Mouse (Mus musculus) spleen, postnatal 14 days (tissue): ENCODE measurements around the gene Atp4a.

Experiments used
- DNase-seq, 2 experiments: peaks; one replicate each; pipeline ENCODE4 v3.0.0; 2021 to 2022; ENCODE audit warnings: low spot score in 2 of 2

Atp4a gene

DNA sequence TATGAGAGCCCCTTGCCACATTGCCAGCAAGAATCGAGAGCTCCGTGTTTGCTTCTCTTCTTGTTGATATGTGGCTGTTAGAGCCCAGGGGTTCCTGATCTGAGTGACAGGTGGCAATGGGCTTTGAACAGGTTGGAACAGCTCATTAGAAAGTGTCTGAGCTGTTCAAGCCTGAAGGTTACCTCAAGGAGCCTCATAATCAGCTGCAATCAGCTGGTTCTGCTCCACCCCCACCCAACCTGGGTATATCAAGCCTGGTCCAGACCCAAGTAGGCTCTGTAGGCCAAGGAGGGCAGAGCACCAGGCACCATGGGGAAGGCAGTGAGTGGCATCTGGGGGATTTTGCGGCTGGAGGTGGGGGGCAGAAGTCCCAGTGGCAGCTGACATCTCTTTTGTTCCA is at the start of gene Atp4a:
Atp4a (plus strand) TSS at position 268 of the 400 bp plus-strand sequence.
- no peak for DNase-seq

DNA sequence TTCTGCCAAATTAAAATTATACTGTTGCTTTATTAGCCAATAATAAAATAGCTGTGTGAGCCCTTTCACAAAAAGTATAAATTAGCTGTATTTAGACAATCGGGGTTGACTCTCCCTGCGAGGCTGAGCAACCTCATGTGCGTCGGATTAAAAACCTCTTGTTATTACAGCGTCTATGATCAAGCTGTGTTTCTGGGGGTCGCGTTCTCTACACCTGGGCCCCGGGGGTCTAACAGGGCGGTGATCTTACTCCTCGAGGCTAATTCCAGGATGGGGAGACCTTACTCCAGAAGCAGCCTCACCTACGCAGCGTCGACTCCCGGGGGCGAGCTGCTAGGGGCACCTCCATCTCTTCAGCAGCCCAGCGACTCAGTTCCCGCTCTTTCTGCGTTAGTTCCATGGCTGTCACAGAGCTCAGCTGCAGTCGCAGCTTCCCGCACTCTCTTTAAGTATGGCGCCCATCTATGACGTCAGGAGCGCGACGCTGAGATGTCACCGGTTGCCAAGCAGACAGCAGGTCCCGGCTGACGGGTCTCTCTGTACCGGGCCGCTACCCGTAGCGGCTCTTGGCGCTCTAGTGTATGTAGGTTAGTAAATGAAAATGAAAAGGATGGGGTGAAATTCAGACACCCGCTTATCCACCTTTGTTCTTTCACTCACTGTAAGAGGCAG is 47.3 kb upstream of the Atp4a start, which contains the start of gene Haus5:
Haus5 (minus strand) TSS at position 466 of the 672 bp plus-strand sequence.
- peak; percentile 84 to 93 for DNase-seq

DNA sequence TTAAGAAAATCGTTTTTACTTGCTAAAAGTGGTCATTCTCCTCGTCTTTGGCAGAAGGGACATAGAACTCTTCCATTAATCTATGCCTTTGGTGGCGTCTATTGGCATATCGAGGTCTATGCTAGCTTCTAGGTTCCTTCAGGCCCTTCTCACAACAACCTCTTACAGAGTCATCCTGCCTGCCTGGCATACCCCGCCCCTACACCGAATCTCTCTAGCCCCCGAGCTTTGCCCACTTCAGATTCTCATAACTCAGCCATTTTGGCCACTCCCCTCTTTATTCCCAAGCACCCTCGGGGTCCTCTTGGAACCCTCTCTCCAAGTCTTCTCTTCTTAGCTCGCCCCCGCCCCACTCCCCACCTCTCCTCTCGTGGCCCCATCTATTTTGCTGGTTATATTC is 46.7 kb upstream of the Atp4a start:
- DNase-seq: no peak

DNA sequence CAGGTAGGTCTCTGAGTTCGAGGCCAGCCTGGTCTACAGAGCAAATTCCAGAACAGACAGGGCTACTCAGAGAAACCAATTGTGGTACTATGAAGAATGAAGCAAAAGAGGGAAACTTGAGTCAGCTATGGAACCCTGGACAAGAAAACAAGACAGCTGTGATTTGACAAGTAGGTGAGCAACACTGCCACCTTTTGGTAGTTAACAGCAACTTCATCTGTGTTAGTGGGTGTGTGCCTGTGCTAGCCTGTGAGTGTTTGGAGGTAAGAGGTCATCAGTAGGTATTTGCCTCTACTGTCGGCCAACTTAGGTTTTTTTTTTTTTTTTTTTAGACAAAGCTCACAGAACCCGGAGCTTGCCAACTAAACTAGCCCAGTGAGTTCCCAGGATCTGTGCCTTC is 42.8 kb upstream of the Atp4a start:
- DNase-seq: no peak

DNA sequence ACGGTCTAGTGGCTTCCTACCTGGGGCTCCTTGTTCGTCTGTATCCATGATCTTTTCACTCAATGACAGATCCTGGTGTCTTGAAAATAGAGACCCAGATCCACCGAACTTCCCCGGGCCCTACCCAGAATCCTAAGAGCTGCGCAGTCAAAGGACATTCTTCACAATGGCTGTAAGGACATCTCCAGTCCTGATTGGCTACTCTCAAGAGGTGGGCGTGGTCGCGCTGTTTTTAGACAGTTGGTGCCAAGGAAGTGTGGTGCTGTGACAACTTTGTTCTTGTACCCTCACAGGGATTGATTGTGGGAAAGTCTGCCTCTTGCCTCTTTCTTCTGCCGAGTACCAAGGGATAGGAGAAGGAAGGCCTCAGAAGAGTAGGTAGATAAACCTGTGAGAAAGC is 40.5 kb upstream of the Atp4a start, which contains the start of gene Pmis2:
Pmis2 (minus strand) TSS at position 126 of the 400 bp plus-strand sequence.
- no peak for DNase-seq

DNA sequence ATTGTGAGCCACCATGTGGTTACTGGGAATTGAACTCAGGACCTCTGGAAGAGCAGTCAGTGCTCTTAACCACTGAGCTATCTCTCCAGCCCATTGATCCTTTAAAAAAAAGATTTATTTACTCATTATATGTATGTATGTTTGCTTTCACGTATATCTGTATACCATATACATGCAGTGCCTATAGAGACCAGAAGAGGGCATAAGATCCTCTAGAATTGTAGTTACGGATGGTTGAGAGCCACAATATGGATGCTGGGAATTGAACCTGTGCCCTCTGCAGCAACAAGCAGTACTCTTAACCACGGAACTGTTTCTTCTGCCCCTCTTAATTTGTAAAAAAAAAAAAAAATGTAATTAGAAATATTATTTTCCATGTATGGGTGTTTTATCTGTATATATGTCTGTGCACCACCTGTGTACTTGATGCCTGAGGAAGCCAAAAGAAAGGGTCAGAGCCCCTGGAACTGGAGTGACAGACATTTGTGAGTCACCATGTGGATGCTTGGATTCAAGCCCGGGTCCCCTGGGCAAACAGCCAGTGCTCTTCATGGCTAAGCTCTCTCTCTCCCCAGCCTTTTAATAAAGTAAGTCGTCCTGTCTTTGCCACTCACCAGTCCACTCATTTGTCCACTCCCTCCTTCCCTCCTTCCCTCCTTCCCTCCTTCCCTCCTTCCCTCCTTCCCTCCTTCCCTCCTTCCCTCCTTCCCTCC is 33.6 kb upstream of the Atp4a start:
- no peak for DNase-seq

DNA sequence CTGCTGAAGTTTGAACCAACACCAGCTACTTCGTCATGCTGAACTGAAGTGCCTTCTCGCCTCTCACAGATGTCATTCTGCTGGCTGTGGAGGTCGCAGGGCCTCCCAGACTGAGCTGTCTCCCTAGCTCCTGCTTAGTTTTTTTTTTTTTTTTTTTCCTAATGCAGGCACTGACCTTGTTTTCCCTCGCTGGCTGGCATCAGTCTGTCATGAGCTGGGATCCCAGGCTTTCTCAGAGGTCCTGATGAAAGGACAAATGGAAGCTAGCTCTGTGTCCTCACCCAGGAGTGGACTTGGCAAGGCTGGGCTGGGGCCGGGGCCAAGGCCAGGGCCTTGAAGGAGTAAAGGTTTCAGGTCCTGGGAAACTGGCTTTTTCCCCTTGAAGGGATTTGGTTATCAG is 30.1 kb upstream of the Atp4a start:
- DNase-seq: no peak

DNA sequence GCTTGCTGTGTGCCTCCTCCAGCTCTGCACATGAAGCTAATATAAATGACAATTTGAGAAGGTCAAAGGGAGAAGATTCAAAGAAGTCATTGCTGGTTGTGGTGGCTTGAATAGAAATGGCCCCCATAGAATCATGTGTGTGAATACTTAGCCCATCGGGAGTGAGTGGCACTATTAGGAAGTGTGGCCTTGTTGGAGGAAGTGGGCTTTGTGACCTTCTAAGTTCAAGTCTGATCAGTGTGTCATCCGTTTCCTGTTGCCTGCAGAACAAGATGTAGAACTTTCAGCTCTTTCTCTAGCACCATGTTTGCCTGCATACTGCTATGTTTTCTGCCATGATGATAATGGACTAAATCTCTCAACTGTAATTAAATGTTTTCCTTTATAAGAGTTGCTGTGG is 28.6 kb upstream of the Atp4a start:
- no peak for DNase-seq

DNA sequence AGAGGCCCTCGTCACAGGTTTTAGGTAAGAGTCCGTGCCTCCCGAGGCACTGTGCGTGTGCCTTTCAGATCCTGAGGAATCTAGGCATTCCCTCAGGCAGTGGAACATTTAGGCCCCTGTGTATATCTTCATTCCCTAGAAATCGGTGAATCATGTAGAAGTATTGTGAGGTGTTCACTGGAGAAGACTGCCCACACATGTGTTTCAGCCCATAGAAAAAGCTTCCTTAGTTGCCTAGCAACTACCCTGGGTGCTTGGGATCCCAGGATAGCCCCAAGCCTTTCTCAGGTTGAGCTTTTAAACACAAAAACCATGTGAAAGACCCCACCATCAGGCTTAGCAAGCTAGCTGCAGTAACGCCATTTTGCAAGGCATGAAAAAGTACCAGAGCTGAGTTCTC is 23.7 kb upstream of the Atp4a start:
- no peak for DNase-seq

DNA sequence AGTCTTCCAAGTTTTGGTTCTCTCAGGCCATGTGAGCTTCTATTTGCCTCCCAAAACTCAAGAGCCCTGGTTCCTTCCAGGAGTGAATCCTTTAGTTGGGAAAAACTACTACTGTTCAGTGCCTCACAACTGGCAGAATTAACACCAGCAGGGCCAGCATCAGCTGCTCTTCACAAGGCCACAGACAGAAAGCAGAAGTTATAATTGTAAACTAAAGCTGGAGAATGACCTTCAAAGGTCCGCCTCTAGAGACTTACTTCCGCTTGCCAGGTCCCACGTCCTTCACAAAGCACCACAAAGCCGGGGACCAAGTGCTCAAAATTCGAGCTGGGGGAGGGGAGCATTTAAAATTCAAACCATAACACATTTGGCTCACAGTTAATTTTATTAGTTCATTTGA is 13.9 kb upstream of the Atp4a start:
- no peak for DNase-seq

DNA sequence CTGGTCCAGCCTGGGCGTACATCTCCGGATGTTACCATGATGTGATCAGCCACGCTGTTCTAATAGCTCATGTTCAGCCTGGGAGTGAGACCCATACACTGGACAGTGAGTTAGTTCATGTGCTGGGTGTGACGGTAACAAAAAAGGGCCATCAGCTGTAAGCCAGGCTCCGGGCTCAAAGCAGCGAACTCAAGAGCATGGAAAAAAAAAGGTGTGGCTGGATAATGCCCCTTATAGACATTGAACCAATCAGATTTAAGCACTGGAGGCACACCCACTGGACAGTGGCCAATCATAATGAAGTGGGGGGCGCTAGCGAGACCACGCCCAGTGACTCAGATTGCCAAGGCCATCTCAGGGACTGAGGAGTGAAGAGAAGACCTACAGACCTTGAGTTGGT is 13.4 kb upstream of the Atp4a start, which contains the start of gene 2200002J24Rik:
2200002J24Rik (plus strand) TSS at position 338 of the 400 bp plus-strand sequence.
- DNase-seq: no peak

DNA sequence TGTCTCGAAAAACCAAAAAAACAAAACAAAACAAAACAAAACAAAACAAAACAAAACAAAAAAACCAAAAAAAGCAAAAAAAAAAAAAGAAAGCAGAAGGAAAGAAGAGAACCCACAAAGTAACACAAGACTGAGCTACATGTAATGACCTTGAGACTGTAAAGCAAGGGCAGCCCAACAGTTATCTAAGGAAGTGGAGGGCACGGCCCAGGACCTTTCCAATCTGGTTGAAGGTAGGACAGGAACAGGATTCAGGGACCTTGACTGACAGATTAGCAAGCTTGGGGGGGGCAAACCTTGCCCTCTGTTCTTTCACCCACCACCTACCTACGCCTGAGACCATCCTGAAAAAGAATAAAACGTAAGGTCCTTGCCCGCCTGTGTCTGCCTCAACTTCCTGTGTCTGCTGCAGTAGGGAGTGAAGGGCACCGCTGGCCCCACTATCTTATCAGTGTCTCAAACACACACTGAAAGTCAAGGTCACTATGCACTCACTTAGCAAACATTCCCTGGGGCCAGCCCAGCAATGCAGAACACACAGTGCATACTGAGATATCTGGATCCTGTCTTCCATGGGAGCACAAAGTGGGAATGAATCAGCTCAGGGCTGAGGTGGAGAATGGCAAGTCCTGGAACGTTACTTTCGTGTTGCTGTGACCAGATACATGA is 5.7 kb upstream of the Atp4a start:
- no peak for DNase-seq

DNA sequence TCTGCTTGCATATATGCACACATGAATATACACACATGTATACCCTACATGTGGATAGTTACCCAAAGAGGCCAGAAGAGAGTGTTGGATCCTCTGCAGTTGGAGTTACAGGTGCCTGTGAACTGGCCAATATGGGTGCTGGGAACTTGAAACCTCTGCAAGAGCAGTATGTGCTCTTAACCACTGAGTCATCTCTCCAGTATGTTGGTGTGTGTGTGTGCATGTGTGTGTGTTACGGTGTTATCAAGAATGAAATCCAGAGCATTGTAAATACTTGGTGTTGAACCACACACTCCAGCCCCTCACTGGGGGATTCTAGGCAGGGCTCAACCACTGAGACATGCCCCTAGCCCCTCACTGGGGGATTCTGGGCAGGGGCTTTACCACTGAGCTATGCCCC is 4.6 kb upstream of the Atp4a start:
- no peak for DNase-seq

DNA sequence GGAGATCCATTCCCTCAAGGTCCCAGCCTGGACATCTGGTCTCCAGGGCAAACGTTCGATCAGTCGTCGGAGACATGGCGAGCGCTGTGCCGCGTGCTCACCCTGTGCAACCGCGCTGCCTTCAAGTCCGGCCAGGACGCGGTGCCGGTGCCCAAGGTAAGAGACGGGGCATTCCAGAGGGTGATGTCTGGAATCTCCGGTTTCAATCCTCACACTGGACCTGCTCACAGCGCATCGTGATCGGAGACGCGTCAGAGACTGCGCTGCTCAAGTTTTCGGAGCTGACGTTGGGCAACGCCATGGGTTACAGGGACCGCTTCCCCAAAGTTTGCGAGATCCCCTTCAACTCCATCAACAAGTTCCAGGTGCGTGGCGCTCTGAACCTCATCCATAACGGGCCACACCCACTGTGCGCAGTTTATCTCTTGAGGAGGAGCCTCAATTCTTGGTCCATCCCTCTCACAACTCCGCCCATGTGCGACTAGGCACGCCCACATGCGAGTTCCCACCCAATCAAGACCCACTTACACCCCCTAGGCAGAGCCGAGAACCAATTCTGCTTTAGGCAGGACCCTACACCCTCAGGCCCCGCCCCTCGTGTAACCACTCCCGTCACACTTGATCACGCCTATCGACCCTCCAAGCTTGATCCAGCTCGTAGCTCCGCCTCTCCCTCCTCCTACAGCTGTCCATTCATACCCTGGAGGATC is 5.2 kb downstream of the Atp4a start:
- peak; percentile 54 to 68 for DNase-seq

DNA sequence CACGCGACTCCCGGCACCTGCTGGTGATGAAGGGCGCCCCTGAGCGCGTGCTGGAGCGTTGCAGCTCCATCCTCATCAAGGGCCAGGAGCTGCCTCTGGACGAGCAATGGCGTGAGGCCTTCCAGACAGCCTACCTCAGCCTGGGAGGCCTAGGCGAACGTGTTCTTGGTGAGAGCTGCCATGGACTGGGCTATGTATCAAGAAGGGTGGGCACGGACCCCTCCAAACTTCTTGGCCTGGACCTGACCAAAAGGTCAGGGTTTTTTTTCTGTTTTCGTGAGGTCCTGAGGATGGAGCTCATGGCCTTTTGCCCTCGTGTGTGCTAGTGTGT is 5.7 kb downstream of the Atp4a start:
- no peak for DNase-seq

DNA sequence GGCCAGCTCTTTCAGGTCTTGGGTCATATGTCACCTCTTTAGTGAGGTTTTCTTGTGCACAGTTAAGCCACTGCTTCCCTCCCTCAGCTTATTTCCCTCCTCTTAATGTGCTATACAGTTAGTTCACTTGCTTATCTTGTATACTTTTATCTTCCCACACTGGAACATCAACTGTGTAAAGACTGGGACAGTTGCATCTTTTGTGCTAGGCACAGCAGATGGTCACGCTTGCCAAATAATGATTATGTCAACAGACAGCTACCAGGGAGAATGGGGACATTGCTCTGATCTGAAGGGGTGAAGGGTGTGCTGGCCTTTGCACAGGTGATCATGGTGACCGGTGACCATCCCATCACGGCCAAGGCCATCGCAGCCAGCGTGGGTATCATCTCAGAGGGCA is 7.7 kb downstream of the Atp4a start:
- DNase-seq: no peak

DNA sequence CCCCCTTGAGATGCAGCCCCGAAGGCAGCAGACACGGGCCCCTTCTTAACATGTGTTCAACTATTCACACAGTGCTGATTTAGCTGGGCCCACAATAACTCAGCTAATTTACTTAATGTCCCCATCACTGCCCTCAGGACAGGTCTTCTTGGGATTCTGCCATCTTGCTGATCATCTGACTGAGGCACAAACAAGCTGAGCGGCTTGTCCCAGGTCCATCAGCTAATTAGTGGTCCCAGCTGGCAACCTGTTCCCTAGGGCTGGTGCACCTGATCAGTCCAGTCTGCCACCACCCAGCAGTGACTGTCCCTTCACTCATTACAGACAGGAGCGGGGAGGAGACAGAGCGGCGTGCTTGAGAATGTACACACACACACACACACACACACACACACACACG is 9.3 kb downstream of the Atp4a start:
- DNase-seq: no peak

DNA sequence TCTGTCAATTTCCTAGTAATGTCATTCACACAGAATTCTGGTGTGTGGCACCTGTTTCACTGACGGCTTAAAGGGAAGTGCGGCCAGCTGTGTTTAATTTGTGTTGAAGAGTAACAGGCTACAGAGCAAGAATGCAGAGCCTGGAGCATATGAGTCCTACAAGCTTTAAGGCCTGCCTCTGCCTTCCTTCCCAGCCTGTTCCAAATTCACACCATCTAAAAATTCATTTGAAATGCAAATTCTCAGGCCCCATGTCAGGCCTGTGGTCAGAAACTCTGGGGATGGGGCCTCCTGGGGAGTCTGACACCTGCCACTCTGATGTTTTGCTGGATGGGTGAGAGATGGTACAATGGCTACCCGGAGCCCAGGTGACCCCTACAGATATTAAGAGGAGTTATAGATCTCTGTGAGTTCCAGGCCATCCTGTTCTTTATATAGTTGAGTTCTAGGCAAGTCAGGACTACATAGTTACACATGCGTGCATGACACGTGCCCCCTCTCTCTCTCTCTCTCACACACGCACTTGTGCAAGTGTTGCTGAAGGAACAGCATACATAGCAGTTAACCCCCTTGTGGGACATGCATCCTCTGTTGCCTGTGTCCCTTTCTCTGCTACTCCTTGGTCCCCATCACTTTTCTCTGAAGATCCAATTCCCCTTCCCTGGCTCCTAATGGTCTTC is 11.4 kb downstream of the Atp4a start:
- no peak for DNase-seq

DNA sequence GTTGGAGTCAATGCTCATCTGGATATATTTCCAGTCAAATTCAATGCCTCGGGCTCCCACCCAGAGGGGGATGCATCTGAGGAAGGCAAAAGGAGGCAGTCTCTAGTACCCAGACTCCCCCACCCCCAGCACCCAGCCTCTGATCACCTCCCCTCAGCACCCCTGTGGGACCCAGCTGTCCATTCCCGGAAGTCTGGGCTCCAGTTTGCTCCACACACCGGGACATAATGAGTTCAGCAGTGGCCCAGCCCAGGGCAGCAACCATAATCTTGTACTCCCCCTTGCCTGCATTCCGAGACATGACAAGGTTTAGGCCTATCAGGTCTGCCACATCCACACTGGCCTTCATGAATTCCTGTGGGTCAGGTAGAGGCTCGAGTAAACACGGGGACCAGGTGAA is 16.2 kb downstream of the Atp4a start:
- DNase-seq: no peak

DNA sequence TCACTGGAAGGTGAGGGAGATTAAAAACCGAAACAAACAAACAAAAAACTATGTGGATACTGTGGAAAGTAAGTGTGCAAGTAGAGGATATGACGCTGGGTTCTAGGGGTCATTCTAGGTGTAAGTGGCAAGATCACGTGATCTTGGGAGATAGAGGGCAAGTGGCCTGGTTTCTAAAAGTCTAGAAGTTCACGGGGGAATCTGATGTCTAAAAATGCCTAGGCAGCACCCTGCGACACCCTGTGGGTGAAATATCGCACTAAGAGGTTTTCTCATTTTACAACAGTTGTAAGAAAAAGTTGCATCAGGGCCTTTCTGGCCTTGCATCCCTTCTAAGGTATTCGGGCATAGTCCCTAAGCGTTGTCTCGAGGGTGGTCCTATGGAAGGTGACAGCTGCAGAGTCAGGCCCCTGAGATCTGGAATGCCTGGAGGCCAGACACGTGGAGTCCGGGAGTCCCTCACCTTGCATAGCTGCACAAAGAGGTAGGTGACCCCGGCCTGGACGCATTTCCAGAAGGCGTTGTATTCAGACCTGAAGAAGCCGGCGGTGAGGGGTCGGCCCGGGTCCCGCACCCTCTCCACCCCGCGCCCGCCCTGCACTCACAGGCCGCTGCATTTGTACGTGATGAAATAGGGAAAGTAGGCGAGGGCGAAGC is 16.9 kb downstream of the Atp4a start:
- peak in 1 of 2 experiments; percentile 12 for DNase-seq

DNA sequence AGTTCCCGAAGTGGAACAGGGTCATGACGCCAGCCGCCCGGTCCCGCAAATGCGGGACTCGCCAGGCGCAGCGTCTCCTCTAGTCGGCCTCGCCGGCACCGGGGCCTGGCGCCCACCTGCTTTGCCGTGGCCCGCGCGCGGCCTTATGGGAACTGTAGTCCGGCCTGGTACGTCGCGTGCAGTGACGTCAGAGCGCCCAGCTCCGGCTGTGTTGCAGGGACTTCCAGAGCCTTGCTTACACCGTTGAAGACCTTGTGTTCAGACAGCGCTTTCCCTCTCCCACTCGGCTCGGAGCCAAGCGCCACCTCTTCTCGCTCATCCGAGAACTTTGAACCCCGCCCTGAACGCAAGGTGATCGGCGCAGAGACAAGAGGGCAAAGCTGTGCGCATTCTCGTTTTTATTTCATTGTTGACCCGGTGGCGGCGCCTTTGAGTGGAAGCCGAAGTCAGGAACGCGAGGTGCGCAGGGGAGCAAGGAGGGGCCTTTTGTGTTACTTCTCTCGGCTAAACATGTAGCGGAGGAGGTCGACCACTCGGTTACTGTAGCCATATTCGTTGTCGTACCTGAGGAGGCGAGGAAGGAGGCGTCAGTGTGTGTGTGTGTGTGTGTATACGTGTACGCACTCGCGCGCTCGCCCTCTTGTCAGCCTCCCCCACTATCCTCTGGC is 17.5 kb downstream of the Atp4a start, which contains the start of gene Tmem147:
Tmem147 (minus strand) TSS at position 145 of the 668 bp plus-strand sequence.
- peak; percentile 87 to 95 for DNase-seq
